Mouse (Mus musculus) E14TG2a.4 (cell line): ENCODE data around the gene Rnf114.

ENCODE experiments used
- CTCF ChIP-seq: conservative IDR thresholded peaks from 2 replicates; pipeline ENCODE4 v1.5.1; 2014; ENCODE audit warnings: low read length
- POU5F1 ChIP-seq: IDR thresholded peaks from 2 replicates; pipeline ENCODE4 v1.6.1; 2014; ENCODE audit warnings: low read length, borderline replicate concordance

GRCm38 (mm10) chr2:167470611-167471010 is 21.8 kb upstream of the Rnf114 start:
- TF ChIP-seq CTCF, result no peak
- TF ChIP-seq POU5F1, result no peak
